Mouse (Mus musculus) liver, embryonic 15.5 days (tissue): ENCODE data around the gene Dcaf10. TPM values are rescaled to one million over a fixed set of nuclear protein-coding genes. Genes with fewer than 3 reads are reported as not detected.

Experiments
- ATAC-seq: fragments of 200-750 bp; cut with Nextera tagmentation; 2 replicates; pipeline ENCODE4 v1.8.0; 2017; ENCODE audit warnings: moderate number of reproducible peaks, mild to moderate bottlenecking, moderate library complexity; ENCODE audit not compliant: insufficient read depth
- H3K27ac ChIP-seq: fragments of 300-500 bp; sonication (generic); replicated peaks from 2 replicates; pipeline ENCODE4 v1.5.1; 2015; ENCODE audit warnings: mild to moderate bottlenecking, inconsistent platforms
- H3K27me3 ChIP-seq: fragments of 300-500 bp; sonication (generic); 2 replicates; pipeline ENCODE4 v1.6.1; 2015; ENCODE audit warnings: mild to moderate bottlenecking, inconsistent platforms
- H3K36me3 ChIP-seq: fragments of 300-500 bp; sonication (generic); replicated peaks from 2 replicates; pipeline ENCODE4 v1.6.1; 2015; ENCODE audit warnings: moderate library complexity, mild to moderate bottlenecking, inconsistent platforms
- H3K4me1 ChIP-seq: fragments of 300-500 bp; sonication (generic); replicated peaks from 2 replicates; pipeline ENCODE4 v1.6.1; 2015; ENCODE audit warnings: inconsistent platforms
- H3K4me2 ChIP-seq: fragments of 300-500 bp; sonication (generic); 2 replicates; pipeline ENCODE4 v1.6.1; 2015; ENCODE audit warnings: moderate library complexity, mild to moderate bottlenecking, inconsistent platforms
- H3K4me3 ChIP-seq: fragments of 300-500 bp; sonication (generic); replicated peaks from 2 replicates; pipeline ENCODE4 v1.5.1; 2015; ENCODE audit warnings: mild to moderate bottlenecking, inconsistent platforms
- H3K9ac ChIP-seq: fragments of 300-500 bp; sonication (generic); 2 replicates; pipeline ENCODE4 v1.6.1; 2015; ENCODE audit warnings: moderate library complexity, mild to moderate bottlenecking, inconsistent platforms
- H3K9me3 ChIP-seq: fragments of 300-500 bp; sonication (generic); replicated peaks from 2 replicates; pipeline ENCODE4 v1.6.1; 2016; ENCODE audit warnings: inconsistent platforms
- WGBS: fragments of 180-500 bp; shearing (Covaris S2); methylation state at CpG from one replicate; pipeline ENCODE4 v1.1.7; 2015; ENCODE audit warnings: mixed read lengths; ENCODE audit not compliant: insufficient replicate concordance; 5-methylcytosine and 5-hydroxymethylcytosine counted together
- polyA plus RNA-seq: library from polyadenylated mRNA; unstranded; fragments of >200 nt; fragmentation: Nextera tagmentation; extraction: Ambion mirVana; gene quantifications from 2 replicates; pipeline ENCODE4 v1.2.1, GENCODE M21; 2015

Dcaf10 gene
- polyA plus RNA-seq, 1 experiment from 2014 or later, result 5.7 TPM

DNA sequence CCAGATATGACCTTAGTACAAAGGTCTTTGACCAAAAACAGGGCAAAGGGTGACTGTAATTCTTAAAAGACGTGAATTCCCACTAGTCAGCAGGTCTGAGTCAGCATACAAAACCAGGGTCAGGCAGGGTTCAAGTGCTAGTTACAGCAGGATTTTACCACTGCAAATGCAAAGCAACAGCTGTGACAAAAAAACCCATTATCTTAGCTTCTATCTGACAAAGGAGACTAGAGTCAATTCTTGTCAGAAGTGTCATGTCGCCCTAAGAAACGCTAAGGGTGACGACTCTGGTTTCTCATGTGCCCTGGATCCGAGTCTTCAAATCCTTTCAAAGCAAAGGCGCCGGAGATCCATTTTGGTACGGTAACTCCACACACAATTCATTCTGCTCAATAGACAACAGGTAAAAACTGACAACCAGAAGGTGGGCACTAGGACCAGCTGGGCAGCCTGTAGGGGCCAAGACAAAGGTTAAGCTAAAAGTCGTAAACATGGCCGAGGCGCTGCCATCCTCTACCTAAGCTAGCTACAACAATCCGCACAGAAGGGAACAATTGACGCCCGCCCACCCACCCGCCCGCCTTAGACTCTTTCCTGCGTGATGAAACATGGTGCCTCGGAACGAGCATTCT, 65.9 kb downstream of the Dcaf10 start:
- H3K4me3 ChIP-seq, result peak overlapping the region; percentile 99
- WGBS, result under 1% methylated on average over 19 of the region's 19 CpGs
- H3K27me3 ChIP-seq, result peaks cover 29% of the 10 kb centered on the region
- peak overlapping the region; percentile 100 for H3K9ac ChIP-seq
- no peak for ATAC-seq
- H3K4me2 ChIP-seq, result peak overlapping the region; percentile 85
- H3K9me3 ChIP-seq, result no peaks in the 10 kb centered on the region
- H3K36me3 ChIP-seq, result peaks cover 22% of the 10 kb centered on the region
- peak overlapping the region; percentile 98 for H3K27ac ChIP-seq
- peaks cover 59% of the 10 kb centered on the region for H3K4me1 ChIP-seq

DNA sequence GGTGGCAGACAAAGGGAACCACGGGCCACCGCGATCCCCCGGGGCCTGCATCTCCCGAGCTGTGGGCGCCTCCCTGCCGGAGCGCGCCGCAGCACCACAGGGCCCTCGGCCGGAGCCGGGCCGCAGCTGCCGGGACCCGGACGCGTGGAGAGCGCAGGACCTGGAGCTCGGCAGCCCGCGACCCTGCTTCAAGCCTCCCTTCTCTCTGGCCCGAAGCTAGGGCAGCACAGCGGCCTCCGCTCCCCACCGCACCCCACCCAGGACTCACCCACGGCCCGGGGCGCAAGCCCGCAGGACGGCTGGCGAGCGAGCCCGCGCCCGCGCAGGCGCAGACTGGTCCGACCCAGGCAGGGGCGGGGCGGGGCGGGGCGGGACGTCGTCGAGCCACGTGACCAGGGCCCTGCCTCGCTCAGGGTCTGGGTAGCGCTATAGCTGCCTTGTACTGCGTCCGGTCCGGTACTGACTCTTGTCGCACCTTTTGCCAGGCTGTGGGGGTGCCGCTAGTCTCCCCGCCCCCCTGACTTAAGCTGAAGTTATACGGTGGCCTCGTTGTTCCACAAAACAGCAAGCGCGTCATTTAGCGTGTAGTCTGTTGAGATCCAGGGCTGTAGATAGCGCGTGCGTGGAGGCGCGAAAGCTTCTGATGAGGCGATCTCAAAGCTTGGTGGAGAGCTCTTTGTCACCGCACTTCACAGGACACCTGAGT, 66.7 kb downstream of the Dcaf10 start, which contains the start of gene Slc25a51:
Slc25a51 (minus strand) TSS at position 340 of the 706 bp plus-strand sequence.
- H3K27me3 ChIP-seq, result peaks cover 35% of the 10 kb centered on the region
- no peaks in the 10 kb centered on the region for H3K9me3 ChIP-seq
- peaks cover 17% of the 10 kb centered on the region for H3K36me3 ChIP-seq
- peak; percentile 88 for ATAC-seq
- 0% methylated on average over 62 of the region's 67 CpGs for WGBS
- peak within 1 kb of the TSS; percentile 100 for H3K9ac ChIP-seq
- H3K4me2 ChIP-seq, result peak within 1 kb of the TSS; percentile 85
- H3K4me1 ChIP-seq, result peaks cover 51% of the 10 kb centered on the region
- peak within 1 kb of the TSS; percentile 98 for H3K27ac ChIP-seq
- H3K4me3 ChIP-seq, result peak within 1 kb of the TSS; percentile 99

DNA sequence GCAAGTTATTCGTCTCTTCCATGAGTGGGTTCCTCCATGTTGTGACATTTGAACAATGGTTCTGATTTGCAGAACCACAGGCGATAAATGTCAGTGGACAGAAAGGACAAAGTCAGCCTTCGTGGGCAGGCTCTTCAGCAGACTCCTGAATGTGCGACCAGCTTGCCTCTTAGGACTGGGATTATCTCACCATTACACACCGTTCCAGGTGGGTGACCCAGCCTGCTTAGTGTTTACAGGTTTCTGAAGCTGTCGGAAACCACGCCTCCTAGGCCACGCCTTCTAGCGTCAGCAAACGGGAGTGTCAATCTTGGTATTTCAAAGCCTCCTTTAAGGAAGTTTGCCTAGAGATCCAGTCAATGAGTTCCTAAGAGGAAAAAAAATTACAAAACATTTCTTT, 67.4 kb downstream of the Dcaf10 start:
- peaks cover 47% of the 10 kb centered on the region for H3K4me1 ChIP-seq
- WGBS, result under 1% methylated on average over 10 of the region's 10 CpGs
- peak overlapping the region; percentile 98 for H3K27ac ChIP-seq
- H3K36me3 ChIP-seq, result peaks cover 10% of the 10 kb centered on the region
- H3K27me3 ChIP-seq, result peaks cover 35% of the 10 kb centered on the region
- ATAC-seq, result peak; percentile 56
- no peaks in the 10 kb centered on the region for H3K9me3 ChIP-seq
- H3K4me2 ChIP-seq, result peak overlapping the region; percentile 85
- peak overlapping the region; percentile 99 for H3K4me3 ChIP-seq
- peak overlapping the region; percentile 100 for H3K9ac ChIP-seq

DNA sequence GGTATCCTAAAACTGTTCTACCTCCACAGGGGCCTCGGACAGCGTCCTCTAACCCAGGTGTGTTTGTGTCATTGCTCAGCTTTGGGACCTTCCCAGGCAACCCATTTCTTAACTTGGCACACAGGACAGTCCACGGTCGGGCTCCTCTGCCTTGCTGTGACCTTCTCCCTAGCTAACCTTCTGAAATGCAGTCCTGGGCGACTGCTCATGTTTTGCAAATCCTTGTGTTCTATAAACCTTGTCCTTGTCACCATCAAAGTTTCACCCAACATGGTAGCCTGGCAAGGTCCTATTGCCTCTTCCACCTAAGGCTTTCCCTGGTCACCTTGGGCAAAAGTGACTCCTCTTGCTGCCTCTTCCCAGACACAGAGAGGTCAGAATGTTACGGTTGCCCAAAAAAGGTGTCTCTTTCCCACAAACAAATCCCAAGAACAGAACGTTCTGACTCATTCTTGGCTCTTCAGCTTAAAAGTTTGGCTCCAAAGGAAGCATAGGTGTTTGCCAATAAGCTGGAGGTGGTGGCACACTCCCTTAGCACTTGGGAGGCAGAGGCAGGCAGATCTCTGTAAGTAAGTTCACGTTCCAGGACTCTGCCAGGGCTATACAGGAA, 69.4 kb downstream of the Dcaf10 start:
- no peak overlapping the region for H3K4me3 ChIP-seq
- H3K36me3 ChIP-seq, result no peaks in the 10 kb centered on the region
- no peak for ATAC-seq
- no peaks in the 10 kb centered on the region for H3K9me3 ChIP-seq
- no peak overlapping the region for H3K9ac ChIP-seq
- 68% methylated on average over 8 of the region's 8 CpGs for WGBS
- peaks cover 49% of the 10 kb centered on the region for H3K27me3 ChIP-seq
- H3K4me1 ChIP-seq, result peaks cover 30% of the 10 kb centered on the region
- no peak overlapping the region for H3K4me2 ChIP-seq
- H3K27ac ChIP-seq, result no peak overlapping the region

DNA sequence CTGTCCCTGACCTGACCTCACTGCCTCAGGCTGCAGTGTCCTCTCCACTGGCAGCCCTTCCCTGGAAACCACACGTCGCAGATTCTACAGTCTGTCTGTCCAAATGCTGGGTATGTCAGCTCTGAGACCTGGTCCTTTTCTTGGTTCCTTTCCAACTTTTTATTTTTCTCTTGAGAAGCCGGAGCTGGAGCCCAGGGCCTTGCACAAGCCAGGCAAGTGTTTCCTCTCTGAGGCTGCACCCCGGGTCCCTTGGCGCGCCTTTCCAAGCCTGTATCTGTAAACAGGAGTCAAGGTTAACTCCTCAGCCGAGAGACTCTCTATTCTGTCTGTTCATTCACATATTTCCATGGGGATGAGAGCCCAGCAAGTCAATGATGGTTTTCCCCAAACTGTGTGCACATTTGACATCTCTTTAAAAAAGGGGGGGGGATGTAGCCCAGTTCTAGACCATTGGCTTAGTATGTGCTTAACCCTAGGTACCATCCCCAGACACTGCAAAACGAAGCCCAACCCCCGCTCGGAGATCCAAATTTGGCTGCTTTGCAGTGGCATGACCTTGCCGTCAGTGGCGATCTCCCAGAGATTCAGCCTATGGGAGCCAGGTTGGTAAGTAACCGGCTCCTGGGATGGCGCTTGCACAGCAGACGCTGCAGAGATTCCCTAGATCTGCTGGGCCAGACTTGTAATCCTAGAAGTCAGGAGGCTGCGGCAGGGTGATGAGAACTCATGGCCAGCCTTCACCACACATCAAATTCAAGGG, 70.7 kb downstream of the Dcaf10 start:
- Histone ChIP-seq H3K4me1 (peaks cover 20% of the 10 kb centered on the region), H3K4me3 (no peak overlapping the region), H3K27ac (no peak overlapping the region), H3K27me3 (peaks cover 55% of the 10 kb centered on the region), H3K4me2 (no peak overlapping the region), H3K9me3 (no peaks in the 10 kb centered on the region), H3K9ac (no peak overlapping the region), H3K36me3 (no peaks in the 10 kb centered on the region)
- ATAC-seq, result no peak
- 68% methylated on average over 16 of the region's 16 CpGs for WGBS

DNA sequence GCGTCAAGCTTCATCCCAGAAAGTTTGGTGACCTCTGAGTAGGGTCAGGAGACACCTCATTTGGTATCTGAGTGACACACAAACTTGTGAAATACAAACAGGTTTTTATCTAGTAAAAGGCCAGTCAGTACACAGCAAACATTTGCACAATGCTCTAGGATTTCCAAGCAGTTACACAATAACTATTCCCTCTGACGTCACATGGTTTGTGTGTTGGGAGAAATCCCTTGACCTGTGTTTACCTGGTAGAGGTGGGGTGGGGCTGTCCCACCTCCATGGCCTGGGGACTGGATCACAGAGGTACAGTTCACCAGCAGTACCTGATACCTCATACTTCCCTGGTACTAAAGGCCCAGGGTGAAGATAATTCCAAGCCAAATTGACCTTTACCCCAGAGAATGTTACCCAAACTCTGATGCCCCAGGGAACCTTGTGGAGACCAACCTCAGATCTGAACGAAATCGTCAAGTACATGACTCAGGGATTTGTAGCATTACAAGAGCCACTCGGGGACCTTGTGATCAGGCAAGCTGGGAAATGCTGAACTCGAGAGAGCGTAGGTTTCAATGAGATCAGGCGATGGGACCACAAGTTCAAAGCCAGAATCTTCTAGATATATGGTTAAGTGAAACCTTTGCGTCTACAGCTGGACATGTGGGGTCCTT, 71.9 kb downstream of the Dcaf10 start:
- ATAC-seq, result peak; percentile 16
- Histone ChIP-seq H3K4me1 (peaks cover 24% of the 10 kb centered on the region), H3K9me3 (no peaks in the 10 kb centered on the region), H3K36me3 (no peaks in the 10 kb centered on the region), H3K9ac (no peak overlapping the region), H3K4me2 (no peak overlapping the region), H3K27ac (no peak overlapping the region), H3K27me3 (peaks cover 55% of the 10 kb centered on the region), H3K4me3 (no peak overlapping the region)
- WGBS, result 55% methylated on average over 9 of the region's 9 CpGs

DNA sequence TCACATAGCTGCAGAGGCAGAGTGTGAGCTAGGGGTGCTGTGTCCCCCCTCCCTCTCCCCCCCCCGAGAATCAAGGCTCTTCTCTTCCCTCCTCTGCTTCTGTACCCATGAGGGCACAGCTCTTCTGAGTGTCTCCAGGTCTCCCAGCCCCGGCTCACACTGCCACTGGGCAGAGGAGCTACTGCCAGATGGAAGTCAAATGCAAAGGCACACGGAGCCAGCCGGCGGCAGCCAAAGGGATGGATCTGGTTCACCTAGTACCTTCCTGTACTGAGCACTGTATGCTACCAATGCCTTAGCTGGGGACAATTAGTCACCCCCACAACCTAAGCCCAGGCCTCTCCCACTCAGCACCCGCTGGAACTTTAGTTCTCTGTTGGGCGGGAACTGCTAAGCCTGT, 74.4 kb downstream of the Dcaf10 start:
- 61% methylated on average over 7 of the region's 7 CpGs for WGBS
- Histone ChIP-seq H3K4me1 (peaks cover 22% of the 10 kb centered on the region; the same call in 1 of the 2 replicates), H3K9ac (no peak overlapping the region), H3K4me2 (no peak overlapping the region), H3K27ac (no peak overlapping the region), H3K4me3 (no peak overlapping the region), H3K36me3 (no peaks in the 10 kb centered on the region), H3K27me3 (peaks cover 42% of the 10 kb centered on the region), H3K9me3 (no peaks in the 10 kb centered on the region)
- no peak for ATAC-seq

DNA sequence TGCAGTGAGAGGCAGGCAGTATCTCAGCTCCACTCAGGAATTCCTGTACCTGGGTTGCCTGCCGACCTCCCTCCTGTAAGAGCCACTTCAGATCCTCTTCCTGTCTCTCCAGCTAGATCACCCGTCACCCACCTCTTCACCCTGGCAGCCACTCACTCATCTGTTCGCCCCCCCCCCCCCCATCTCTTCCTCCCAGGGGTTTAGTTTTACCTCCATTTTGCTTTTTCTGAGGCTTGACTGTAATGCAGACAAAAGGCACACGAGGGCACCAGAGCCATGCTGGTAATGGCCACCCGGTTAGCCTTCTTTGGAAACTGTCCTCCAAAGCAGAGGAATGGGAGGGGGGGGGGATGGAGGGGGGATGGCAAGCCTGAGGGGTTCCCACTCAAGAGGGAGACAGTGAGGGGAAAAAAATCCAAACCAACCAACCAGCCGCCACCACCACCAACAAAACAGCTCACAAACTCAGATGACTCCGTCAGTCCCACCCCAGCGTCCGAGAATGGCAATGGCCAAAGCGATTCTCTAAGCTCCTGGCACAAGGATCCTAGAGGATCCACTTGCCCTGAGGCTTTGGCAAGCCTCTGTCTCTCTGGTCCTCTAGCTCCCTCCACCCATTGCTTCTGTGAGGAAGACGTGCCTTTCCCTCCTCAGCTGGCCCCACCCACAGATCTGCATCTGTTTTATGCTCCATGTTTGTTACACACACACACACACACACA, 76.5 kb downstream of the Dcaf10 start:
- no peak overlapping the region for H3K4me2 ChIP-seq
- no peak overlapping the region for H3K27ac ChIP-seq
- 36% methylated on average over 11 of the region's 11 CpGs for WGBS
- H3K9me3 ChIP-seq, result no peaks in the 10 kb centered on the region
- no peak for ATAC-seq
- no peak overlapping the region for H3K9ac ChIP-seq
- H3K36me3 ChIP-seq, result 0 out of 2 replicates have a peak, but pooled peaks cover 7% of the 10 kb centered on the region
- H3K4me1 ChIP-seq, result peaks cover 23% of the 10 kb centered on the region; the same call in 1 of the 2 replicates
- no peak overlapping the region for H3K4me3 ChIP-seq
- peaks cover 21% of the 10 kb centered on the region for H3K27me3 ChIP-seq

DNA sequence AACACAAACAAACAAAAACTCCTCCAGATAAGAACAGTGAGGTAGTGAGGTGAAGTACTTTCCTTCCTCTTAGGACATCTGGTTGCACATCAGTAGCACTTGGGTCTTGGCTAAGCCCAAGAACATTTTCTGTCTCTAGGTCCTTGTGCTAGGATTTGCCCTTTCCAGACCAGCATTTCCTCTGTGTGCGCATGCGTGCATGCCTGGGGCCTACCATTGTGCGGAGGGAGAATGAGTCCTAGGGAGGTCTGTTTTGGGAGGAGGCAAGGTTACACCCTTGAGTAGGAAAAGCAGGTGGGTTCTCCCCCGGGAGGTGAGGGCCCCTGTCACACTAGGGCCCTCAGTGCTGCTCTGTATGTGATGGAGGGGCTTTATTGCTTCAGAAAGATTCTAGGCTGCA, 77.2 kb downstream of the Dcaf10 start:
- no peak overlapping the region for H3K27ac ChIP-seq
- H3K4me3 ChIP-seq, result no peak overlapping the region
- no peak overlapping the region for H3K9ac ChIP-seq
- no peak for ATAC-seq
- WGBS, result 78% methylated on average over 4 of the region's 4 CpGs
- no peaks in the 10 kb centered on the region for H3K9me3 ChIP-seq
- H3K4me1 ChIP-seq, result peaks cover 25% of the 10 kb centered on the region; the same call in 1 of the 2 replicates
- H3K4me2 ChIP-seq, result no peak overlapping the region
- H3K36me3 ChIP-seq, result 0 out of 2 replicates have a peak, but pooled peaks cover 7% of the 10 kb centered on the region
- H3K27me3 ChIP-seq, result peaks cover 20% of the 10 kb centered on the region

DNA sequence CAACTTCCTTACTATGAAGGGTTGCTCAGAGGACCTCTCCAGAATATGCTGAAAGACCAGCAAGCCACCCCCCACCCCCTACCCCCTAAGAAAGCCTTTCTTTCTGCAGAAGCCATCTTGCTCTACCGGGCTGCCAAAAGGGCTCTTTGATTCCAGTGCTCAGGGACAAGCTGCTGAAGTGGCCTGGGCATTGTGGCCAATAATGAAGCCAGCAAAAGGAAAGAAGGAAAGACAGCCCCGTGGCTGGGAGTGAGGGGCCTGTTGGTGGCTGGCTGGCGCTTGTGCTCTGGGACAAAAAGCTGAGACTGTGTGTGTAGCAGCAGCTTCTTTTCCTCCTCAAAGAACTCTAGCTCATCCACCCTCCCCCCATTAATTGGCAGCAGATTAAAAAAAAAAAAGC, 78.8 kb downstream of the Dcaf10 start:
- H3K4me1 ChIP-seq, result peaks cover 25% of the 10 kb centered on the region; the same call in 1 of the 2 replicates
- H3K9me3 ChIP-seq, result no peaks in the 10 kb centered on the region
- H3K4me2 ChIP-seq, result no peak overlapping the region
- no peak overlapping the region for H3K9ac ChIP-seq
- 67% methylated on average over 3 of the region's 3 CpGs for WGBS
- no peak overlapping the region for H3K27ac ChIP-seq
- ATAC-seq, result no peak
- 0 out of 2 replicates have a peak, but pooled peaks cover 7% of the 10 kb centered on the region for H3K36me3 ChIP-seq
- peaks cover 12% of the 10 kb centered on the region for H3K27me3 ChIP-seq
- no peak overlapping the region for H3K4me3 ChIP-seq
